Mouse (Mus musculus) olfactory bulb, adult 2 months (tissue): ENCODE measurements at regions not wholly inside any gene's neighbourhood (a gene's known extent, or its start where the extent isn't known, plus 50 kb on each side); places are given as distances from the start of the nearest gene placed in this dataset.

Experiments used
- H3K27ac ChIP-seq: fragments of 200-500 bp; 2 replicates; pipeline ENCODE4 v1.5.1; 2012; ENCODE audit warnings: low read depth, low read length; ENCODE audit not compliant: insufficient read depth
- H3K4me1 ChIP-seq: fragments of 200-500 bp; 2 replicates; pipeline ENCODE4 v1.6.1; 2012; ENCODE audit warnings: low read length; ENCODE audit not compliant: control insufficient read depth, insufficient read depth
- H3K4me3 ChIP-seq: fragments of 200-500 bp; 2 replicates; pipeline ENCODE4 v1.5.1; 2012; ENCODE audit warnings: mild to moderate bottlenecking, low read depth, low read length, moderate library complexity; ENCODE audit not compliant: insufficient read depth
- CTCF ChIP-seq: fragments of 200-500 bp; IDR thresholded peaks from 2 replicates; pipeline ENCODE4 v1.5.1; 2012; ENCODE audit warnings: low read depth, mild to moderate bottlenecking, low read length, moderate library complexity; ENCODE audit not compliant: insufficient read depth
- POLR2A ChIP-seq: fragments of 200-500 bp; IDR thresholded peaks from 2 replicates; pipeline ENCODE4 v1.6.1; 2012; ENCODE audit warnings: mild to moderate bottlenecking, low read depth, low read length, moderate library complexity; ENCODE audit not compliant: insufficient read depth
- WGBS: fragments of 180-500 bp; shearing (Covaris S2); methylation state at CpG from one replicate; pipeline ENCODE4 v1.1.7; 2018; 5-methylcytosine and 5-hydroxymethylcytosine counted together

- Histone ChIP-seq H3K27ac (no peak overlapping the region), H3K4me1 (no peaks in the 10 kb centered on the region), H3K4me3 (no peak overlapping the region)
- WGBS = 89% methylated on average over 5 of the region's 5 CpGs
- TF ChIP-seq CTCF (no peak), POLR2A (no peak)
Observed at GRCm38 (mm10) chr13:101625922-101626321, 142.1 kb downstream of the Pik3r1 start.

- TF ChIP-seq CTCF = no peak
- no peak for TF ChIP-seq POLR2A
- 60% methylated on average over 5 of the region's 5 CpGs for WGBS
Observed at GRCm38 (mm10) chr13:101624179-101624581, 143.8 kb downstream of the Pik3r1 start.

GRCm38 (mm10) chr13:101622649-101623048, 145.4 kb downstream of the Pik3r1 start:
- WGBS = 97% methylated on average over 2 of the region's 2 CpGs
- Histone ChIP-seq H3K4me3 (no peak overlapping the region), H3K27ac (no peak overlapping the region), H3K4me1 (no peaks in the 10 kb centered on the region)
- TF ChIP-seq CTCF (no peak), POLR2A (no peak)

More at GRCm38 (mm10) chr13:101624179-101624581, 143.8 kb downstream of the Pik3r1 start:
- Histone ChIP-seq H3K27ac (no peak overlapping the region), H3K4me1 (no peaks in the 10 kb centered on the region), H3K4me3 (no peak overlapping the region)

GRCm38 (mm10) chr13:101620660-101621059, 147.4 kb downstream of the Pik3r1 start:
- Histone ChIP-seq H3K27ac (no peak overlapping the region), H3K4me3 (no peak overlapping the region), H3K4me1 (no peaks in the 10 kb centered on the region)
- no peak for TF ChIP-seq POLR2A
- no peak for TF ChIP-seq CTCF
- 84% methylated on average over 3 of the region's 3 CpGs for WGBS

- Histone ChIP-seq H3K4me3 (no peak overlapping the region), H3K4me1 (no peaks in the 10 kb centered on the region), H3K27ac (no peak overlapping the region)
- TF ChIP-seq CTCF (no peak), POLR2A (no peak)
- WGBS = 92% methylated on average over 1 of the region's 1 CpGs
Observed at GRCm38 (mm10) chr13:101619154-101619553, 148.9 kb downstream of the Pik3r1 start.

GRCm38 (mm10) chr13:101612786-101613185, 155.2 kb downstream of the Pik3r1 start:
- TF ChIP-seq CTCF (no peak), POLR2A (no peak)
- no peak overlapping the region for H3K27ac ChIP-seq

GRCm38 (mm10) chr13:101611725-101612124, 156.3 kb downstream of the Pik3r1 start:
- Histone ChIP-seq H3K4me1 (no peaks in the 10 kb centered on the region), H3K4me3 (no peak overlapping the region), H3K27ac (no peak overlapping the region)
- WGBS = 97% methylated on average over 6 of the region's 6 CpGs
- TF ChIP-seq POLR2A (no peak), CTCF (no peak)

More at GRCm38 (mm10) chr13:101612786-101613185, 155.2 kb downstream of the Pik3r1 start:
- Histone ChIP-seq H3K4me3 (no peak overlapping the region), H3K4me1 (no peaks in the 10 kb centered on the region)
- 91% methylated on average over 2 of the region's 2 CpGs for WGBS

GRCm38 (mm10) chr13:101606184-101606730, 161.8 kb downstream of the Pik3r1 start:
- no peaks in the 10 kb centered on the region for H3K4me1 ChIP-seq
- no peak overlapping the region for H3K27ac ChIP-seq
- H3K4me3 ChIP-seq = no peak overlapping the region
- no peak for TF ChIP-seq POLR2A
- no peak for TF ChIP-seq CTCF
- 80% methylated on average over 1 of the region's 1 CpGs for WGBS

- no peak overlapping the region for H3K27ac ChIP-seq
Observed at GRCm38 (mm10) chr13:101605685-101606084, 162.3 kb downstream of the Pik3r1 start.

More at GRCm38 (mm10) chr13:101605685-101606084, 162.3 kb downstream of the Pik3r1 start:
- H3K4me3 ChIP-seq = no peak overlapping the region
- TF ChIP-seq POLR2A (no peak), CTCF (no peak)
- H3K4me1 ChIP-seq = no peaks in the 10 kb centered on the region
- 82% methylated on average over 4 of the region's 4 CpGs for WGBS
